Mouse (Mus musculus) Patski (cell line): ENCODE measurements at regions not wholly inside any gene's neighbourhood (a gene's known extent, or its start where the extent isn't known, plus 50 kb on each side); places are given as distances from the start of the nearest gene placed in this dataset.
"Not testable (repeated sequence)": the region's sequence is repeated elsewhere in the genome, so short reads cannot be mapped to it uniquely, and the experiment has no call there.

ENCODE experiments used
- ATAC-seq: fragments of 100-300 bp; one replicate; pipeline ENCODE4 v1.8.0; 2021
- CTCF ChIA-PET: fragments of 350-600 bp; sonication (Branson Sonifier 250); formaldehyde crosslinking; loops from one replicate; lab custom pipeline; 2022; ENCODE audit warnings: inconsistent platforms; lab: Charles Lee
- POLR2A ChIA-PET: fragments of 350-600 bp; sonication (Branson Sonifier 250); formaldehyde crosslinking; loops from one replicate; lab custom pipeline; 2022; ENCODE audit warnings: antibody characterized with exemption, inconsistent platforms; lab: Charles Lee
- DNase-seq: peaks from one replicate; pipeline ENCODE4 v3.0.0-alpha.2; 2011; ENCODE audit warnings: low read depth, low spot score
- H3K27me3 ChIP-seq: fragments of 371-371 bp; one replicate; pipeline ENCODE4 v1.5.1; 2021
- CTCF ChIP-seq: fragments of 100-300 bp; IDR thresholded peaks from one replicate; pipeline ENCODE4 v1.5.1; 2021
- in situ Hi-C: fragments of 300-500 bp; cut with MboI; formaldehyde crosslinking; loops from 3 replicates; pipeline ENCODE4 v1.11.1; 2018; ENCODE audit warnings: low pct_unique_long_range_greater_than_20kb, mixed read lengths

DNA sequence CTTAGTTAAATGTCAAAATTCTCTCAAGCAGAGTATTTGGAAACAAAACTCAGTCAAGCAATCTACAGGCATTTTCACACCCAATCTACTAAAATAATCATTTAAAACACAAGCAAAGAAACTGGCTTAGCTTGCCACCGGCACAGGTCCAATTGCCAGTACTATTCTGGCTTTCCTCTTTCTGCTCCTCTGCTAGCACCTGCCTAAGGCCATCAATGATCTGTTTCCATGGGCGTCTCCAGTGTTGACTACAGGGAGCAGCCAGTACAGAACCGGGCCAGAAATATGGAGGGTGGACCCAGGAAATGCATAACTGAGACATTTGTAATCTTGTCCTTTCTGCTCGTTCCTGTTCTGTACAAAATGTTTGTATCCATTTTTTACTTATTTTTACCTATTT lies 96.4 kb upstream of the C6 start:
- ATAC-seq (no peak), DNase-seq (no peak)
- ChIA-PET POLR2A (no interaction called here), CTCF (interaction anchor here (1.2 kb wide), 1 partner anchor 27 kb away, joined by 3 read pairs; no protein-coding TSS in a partner anchor)
- in situ Hi-C loops, result no loop called here
- peaks cover 6% of the 10 kb centered on the region for H3K27me3 ChIP-seq
- TF ChIP-seq CTCF, result no peak

DNA sequence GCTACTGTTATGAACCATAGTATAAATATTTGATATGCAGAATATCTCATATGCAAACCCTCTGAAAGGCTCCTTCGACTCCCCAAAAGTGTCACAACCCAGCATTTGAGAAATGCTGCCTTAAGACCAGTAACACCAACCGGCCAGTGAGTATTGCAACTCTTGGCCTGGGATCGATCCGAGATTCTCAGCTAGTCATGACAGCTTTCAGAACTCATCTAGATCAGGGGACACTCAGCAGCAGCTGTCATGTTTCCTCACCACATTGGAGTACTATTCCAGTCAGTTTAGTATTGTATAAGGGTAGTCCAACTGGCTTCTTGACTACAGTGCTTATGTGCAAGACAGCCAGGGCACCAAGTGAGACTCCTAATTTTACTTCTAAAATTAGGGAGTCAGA lies 85.3 kb upstream of the C6 start:
- POLR2A ChIA-PET, result no interaction called here
- no peak for ATAC-seq
- in situ Hi-C loops, result no loop called here
- DNase-seq, result no peak
- no peaks in the 10 kb centered on the region for H3K27me3 ChIP-seq
- CTCF ChIA-PET, result no interaction called here
- TF ChIP-seq CTCF, result no peak

DNA sequence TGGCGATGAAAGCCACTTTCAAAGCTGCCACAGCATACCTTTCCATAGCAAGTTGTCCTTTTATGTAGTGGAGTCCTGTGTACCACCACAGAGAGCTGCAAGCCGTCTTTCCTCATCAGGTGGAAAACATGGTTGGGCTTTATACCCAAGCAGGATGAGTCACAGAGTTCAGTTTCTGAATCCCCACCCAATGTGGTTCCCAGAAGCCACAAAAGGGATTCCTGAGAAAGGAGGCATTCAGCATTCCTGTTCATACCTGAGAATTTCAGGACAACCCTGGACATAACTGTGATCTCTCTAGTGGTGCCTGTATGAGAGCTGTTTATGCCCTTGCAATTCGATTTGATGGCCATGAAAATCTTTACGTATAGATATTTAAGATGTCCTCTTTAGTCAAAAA lies 84.1 kb upstream of the C6 start:
- no peak for DNase-seq
- POLR2A ChIA-PET, result no interaction called here
- TF ChIP-seq CTCF, result no peak
- peak; percentile 47 for ATAC-seq
- H3K27me3 ChIP-seq, result no peaks in the 10 kb centered on the region
- CTCF ChIA-PET, result no interaction called here
- in situ Hi-C loops, result no loop called here

DNA sequence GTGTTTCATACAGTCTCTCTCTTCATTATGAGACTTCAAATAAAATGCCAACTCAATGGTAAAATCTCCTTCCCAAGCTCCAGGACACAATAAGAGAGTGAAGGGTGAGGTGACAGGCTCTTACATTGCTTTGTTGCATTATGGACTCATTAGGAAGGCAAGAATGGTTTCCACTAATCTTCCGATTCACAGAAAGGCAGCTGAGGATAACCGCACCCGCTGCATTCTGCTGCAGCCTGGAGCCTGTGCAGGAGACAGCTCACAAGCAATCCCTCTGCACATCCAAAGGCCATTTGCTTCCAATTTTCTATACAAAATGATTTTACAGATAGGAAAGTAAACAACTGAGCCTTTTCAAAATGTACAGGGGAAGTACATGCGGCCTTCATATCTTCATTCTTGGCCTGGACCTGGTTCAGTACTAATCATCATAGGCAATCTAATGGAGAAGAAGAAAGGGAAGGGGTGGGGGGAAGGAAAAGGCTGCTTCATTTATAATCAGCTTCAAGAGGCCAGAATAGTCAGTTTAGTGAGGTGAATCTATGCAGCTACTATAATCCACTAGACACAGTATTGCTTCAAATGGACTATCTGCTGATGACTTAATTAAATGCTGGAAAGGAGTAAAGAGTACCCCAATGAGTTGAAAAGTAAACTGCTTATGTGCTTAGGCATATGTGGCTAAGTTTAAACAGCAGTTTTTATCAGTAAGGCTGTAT lies 82.9 kb upstream of the C6 start:
- POLR2A ChIA-PET, result no interaction called here
- in situ Hi-C loops, result no loop called here

DNA sequence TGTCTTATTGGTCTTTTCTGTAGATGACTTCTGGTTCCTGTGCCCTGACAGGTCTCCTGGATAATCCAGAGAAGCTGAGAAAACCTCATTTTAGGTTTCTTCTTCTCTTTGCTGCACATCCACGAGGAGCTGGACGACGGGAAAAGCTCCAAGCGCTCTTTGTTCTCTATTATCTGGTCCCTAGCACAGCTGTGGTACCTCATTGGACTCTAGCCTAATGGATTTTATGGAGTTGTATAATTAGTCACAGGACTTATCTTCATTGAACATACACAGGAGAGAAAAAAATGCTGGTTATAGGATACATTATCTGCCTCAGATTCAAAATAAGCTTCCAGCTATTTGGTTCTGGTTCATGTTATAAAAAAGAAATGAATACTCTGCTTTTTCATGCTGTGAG lies 78.3 kb upstream of the C6 start:
- in situ Hi-C loops, result no loop called here
- CTCF ChIA-PET, result no interaction called here
- H3K27me3 ChIP-seq, result no peaks in the 10 kb centered on the region
- TF ChIP-seq CTCF, result no peak
- POLR2A ChIA-PET, result no interaction called here
- no peak for DNase-seq
- ATAC-seq, result no peak

More for the DNA sequence above, 82.9 kb upstream of the C6 start:
- ATAC-seq (no peak), DNase-seq (no peak)
- CTCF ChIA-PET, result no interaction called here
- no peak for TF ChIP-seq CTCF
- H3K27me3 ChIP-seq, result no peaks in the 10 kb centered on the region

DNA sequence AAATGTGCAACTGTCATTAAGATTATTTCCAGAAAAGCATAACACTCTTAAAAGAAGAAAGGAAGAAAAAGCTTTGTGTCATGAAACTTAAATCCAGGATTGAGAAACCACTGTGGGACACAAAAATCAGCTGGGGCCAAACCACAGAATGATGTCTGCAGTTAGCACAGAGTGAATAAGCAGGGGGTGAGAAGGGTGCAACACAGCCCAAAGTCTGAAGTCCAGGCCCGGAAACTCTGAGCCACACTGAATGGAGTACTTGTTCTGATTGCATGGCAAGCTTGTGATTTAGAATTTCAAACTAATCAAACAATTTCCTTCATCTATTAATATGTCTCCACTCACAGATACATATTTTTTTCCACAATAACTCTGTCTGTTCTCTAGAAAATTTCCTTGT lies 73.3 kb upstream of the C6 start:
- in situ Hi-C loops, result no loop called here
- H3K27me3 ChIP-seq, result no peaks in the 10 kb centered on the region
- ATAC-seq, result no peak
- no peak for DNase-seq
- ChIA-PET POLR2A (no interaction called here), CTCF (no interaction called here)
- TF ChIP-seq CTCF, result no peak

- H3K27me3 ChIP-seq, in situ Hi-C loops, DNase-seq, CTCF ChIA-PET, ATAC-seq, POLR2A ChIA-PET: not testable (repeated sequence)
Observed at GRCm38 (mm10) chr15:4672859-4673258, 54.1 kb upstream of the C6 start.
